Mouse (Mus musculus) right cerebral cortex, postnatal 36 days (tissue): ENCODE results near the gene Wap.

Experiments
- DNase-seq, 2 experiments: peaks; one replicate each; pipeline ENCODE4 v3.0.0; 2022; ENCODE audit warnings: low spot score in 2 of 2, mixed read lengths in 1 of 2

The Wap gene

GRCm38 (mm10) chr11:6627731-6628130 lies 10.7 kb downstream of the Wap start:
- DNase-seq: no peak

GRCm38 (mm10) chr11:6626388-6626772 lies 12.1 kb downstream of the Wap start:
- no peak for DNase-seq

GRCm38 (mm10) chr11:6625478-6626387 lies 12.7 kb downstream of the Wap start, which contains the start of gene Tbrg4:
Gene Tbrg4, minus strand, starts transcription at chr11:6626067.
- DNase-seq: peak; percentile 91 to 92

- DNase-seq: no peak
These were observed 13.6 kb downstream of the Wap start for GRCm38 (mm10) chr11:6624619-6625382.

GRCm38 (mm10) chr11:6623704-6624103 lies 14.7 kb downstream of the Wap start:
- DNase-seq: no peak

- no peak for DNase-seq
These were observed 22.9 kb downstream of the Wap start for GRCm38 (mm10) chr11:6615250-6616205.

- DNase-seq: peak; percentile 78 to 87
These were observed 32.7 kb downstream of the Wap start, which contains the start of gene Nacad for GRCm38 (mm10) chr11:6605491-6606399. Gene Nacad, minus strand, starts transcription at chr11:6606053.

- DNase-seq: no peak
These were observed 33.4 kb downstream of the Wap start for GRCm38 (mm10) chr11:6605021-6605481.

- DNase-seq: no peak
These were observed 33.9 kb downstream of the Wap start for GRCm38 (mm10) chr11:6604604-6604936.

GRCm38 (mm10) chr11:6603887-6604603 lies 34.4 kb downstream of the Wap start:
- DNase-seq: no peak

GRCm38 (mm10) chr11:6603224-6603623 lies 35.2 kb downstream of the Wap start:
- no peak for DNase-seq

- no peak for DNase-seq
These were observed 35.8 kb downstream of the Wap start for GRCm38 (mm10) chr11:6602662-6603061.

- no peak for DNase-seq
These were observed 36.6 kb downstream of the Wap start for GRCm38 (mm10) chr11:6601649-6602480.

GRCm38 (mm10) chr11:6600284-6600944 lies 38.0 kb downstream of the Wap start:
- no peak for DNase-seq

GRCm38 (mm10) chr11:6599831-6600230 lies 38.6 kb downstream of the Wap start:
- no peak for DNase-seq

GRCm38 (mm10) chr11:6599011-6599681 lies 39.3 kb downstream of the Wap start:
- DNase-seq: no peak

GRCm38 (mm10) chr11:6598191-6598889 lies 40.1 kb downstream of the Wap start:
- no peak for DNase-seq
